Mouse (Mus musculus): Measurements from ENCODE around the gene Anks6.

DNA sequence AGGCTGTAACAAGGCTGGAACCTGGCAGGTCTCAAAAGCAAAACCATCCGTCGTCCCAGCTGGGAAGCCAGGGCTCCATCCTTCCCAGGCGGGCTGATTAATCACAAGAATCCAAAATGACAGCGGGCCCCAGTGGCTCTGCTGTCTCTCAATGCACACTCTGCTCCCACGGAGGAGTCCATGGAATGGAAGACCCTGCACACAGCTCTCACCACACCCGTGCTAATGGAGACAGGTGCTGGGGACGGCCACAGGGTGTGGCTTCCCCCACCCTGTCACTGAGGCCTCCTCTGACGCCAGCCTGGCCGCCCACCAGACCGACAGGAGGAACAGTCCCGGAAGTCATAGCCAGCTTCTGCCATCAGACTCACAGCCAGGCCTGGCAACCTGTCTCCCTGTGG is 80.6 kb downstream of the Anks6 start:
- TF ChIP-seq CTCF (IDR thresholded peaks at IDR 0.05; ENCODE audit: control insufficient read depth, insufficient read depth, low read length) (no peak), POLR2A (IDR thresholded peaks at IDR 0.05; ENCODE audit: borderline replicate concordance, control insufficient read depth, low read depth, low read length) (no peak)
